Mouse (Mus musculus): ENCODE data around the gene A630095N17Rik. TPM values are rescaled to one million over a fixed set of nuclear protein-coding genes. Genes with fewer than 3 reads are reported as not detected.
A peak's percentile ranks its signal among the peaks of the same experiment; 100 is the strongest.

Gene A630095N17Rik
- polyA plus RNA-seq, 1 experiment = not detected

- no peaks in the 10 kb centered on the region for H3K27me3 ChIP-seq (ENCODE audit: control insufficient read depth, insufficient read depth, low read length)
- WGBS = 83% methylated on average over 4 of the region's 4 CpGs
- H3K27ac ChIP-seq (ENCODE audit: control insufficient read depth, insufficient read depth, low read length) = no peak overlapping the region
- H3K4me1 ChIP-seq (replicated peaks; ENCODE audit: control insufficient read depth, insufficient read depth, low read length) = peaks cover 9% of the 10 kb centered on the region
- no peak for TF ChIP-seq POLR2A (IDR thresholded peaks at IDR 0.05; ENCODE audit: control insufficient read depth, extremely low read depth, insufficient read depth, low read length, poor library complexity)
- peak; percentile 39; the same call in 1 of the 2 replicates for TF ChIP-seq CTCF (IDR thresholded peaks at IDR 0.05; ENCODE audit: borderline replicate concordance, control insufficient read depth, extremely low read depth, insufficient read depth, low read length, poor library complexity)
- no peak for DNase-seq
- peaks cover 17% of the 10 kb centered on the region for H3K36me3 ChIP-seq (ENCODE audit: control insufficient read depth, insufficient read depth, low read length)
- no peak overlapping the region for H3K4me3 ChIP-seq (ENCODE audit: control insufficient read depth, insufficient read depth, low read length)
Observed at GRCm38 (mm10) chr1:75182160-75182559, 49.7 kb downstream of the A630095N17Rik start.

DNA sequence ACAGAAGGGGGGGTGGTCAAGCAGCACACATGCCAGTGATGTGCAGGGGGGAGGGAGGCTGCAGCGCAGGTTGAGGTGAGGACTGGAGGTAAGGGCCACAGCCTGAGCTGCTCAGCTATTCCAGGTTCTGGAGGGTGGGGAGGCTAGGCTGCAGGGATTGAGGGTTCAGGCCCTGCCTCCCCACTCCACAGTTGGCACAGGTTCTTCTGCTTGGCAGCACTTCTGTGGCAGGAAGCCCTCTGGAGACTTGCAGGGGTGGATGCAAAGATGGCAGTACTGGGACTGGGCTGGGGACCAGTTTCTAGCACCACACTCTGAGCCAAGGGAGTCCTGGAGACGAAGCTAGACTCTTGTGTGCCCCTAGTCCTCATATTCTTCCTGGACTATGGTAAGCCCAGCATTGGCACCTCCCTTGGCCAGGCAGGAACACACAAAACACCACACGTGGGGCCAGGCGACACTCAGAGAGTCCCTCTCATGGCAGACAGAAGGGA, 50.5 kb downstream of the A630095N17Rik start:
- TF ChIP-seq CTCF (IDR thresholded peaks at IDR 0.05; ENCODE audit: borderline replicate concordance, control insufficient read depth, extremely low read depth, insufficient read depth, low read length, poor library complexity) = no peak
- no peak for TF ChIP-seq POLR2A (IDR thresholded peaks at IDR 0.05; ENCODE audit: control insufficient read depth, extremely low read depth, insufficient read depth, low read length, poor library complexity)
- 98% methylated on average over 4 of the region's 4 CpGs for WGBS
- Histone ChIP-seq H3K4me3 (ENCODE audit: control insufficient read depth, insufficient read depth, low read length) (no peak overlapping the region), H3K36me3 (ENCODE audit: control insufficient read depth, insufficient read depth, low read length) (peaks cover 11% of the 10 kb centered on the region), H3K27ac (ENCODE audit: control insufficient read depth, insufficient read depth, low read length) (no peak overlapping the region), H3K27me3 (ENCODE audit: control insufficient read depth, insufficient read depth, low read length) (no peaks in the 10 kb centered on the region), H3K4me1 (replicated peaks; ENCODE audit: control insufficient read depth, insufficient read depth, low read length) (peaks cover 9% of the 10 kb centered on the region)
- DNase-seq = no peak

DNA sequence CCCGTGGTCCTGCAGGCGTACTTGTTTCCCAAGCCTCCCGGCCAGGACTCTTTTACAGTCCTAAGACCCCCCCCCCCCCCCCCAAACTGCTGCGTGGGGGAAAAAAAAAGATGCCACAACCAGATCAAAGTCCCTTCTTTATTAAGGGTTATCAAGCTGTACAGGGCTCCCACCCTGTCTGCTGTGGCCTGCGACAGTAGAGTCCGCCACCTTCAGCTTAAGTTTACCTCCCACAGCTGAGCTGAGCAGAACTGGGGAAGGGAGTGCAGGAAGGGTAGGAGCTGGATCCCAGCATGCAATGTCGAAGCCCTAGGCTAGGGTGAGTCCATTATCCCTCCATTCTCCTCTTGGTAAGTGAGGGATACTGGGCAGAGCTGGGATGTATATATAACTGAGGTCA, 51.2 kb downstream of the A630095N17Rik start:
- no peak for DNase-seq
- 56% methylated on average over 7 of the region's 7 CpGs for WGBS
- no peak overlapping the region for H3K27ac ChIP-seq (ENCODE audit: control insufficient read depth, insufficient read depth, low read length)
- TF ChIP-seq POLR2A (IDR thresholded peaks at IDR 0.05; ENCODE audit: control insufficient read depth, extremely low read depth, insufficient read depth, low read length, poor library complexity) = no peak
- no peak for TF ChIP-seq CTCF (IDR thresholded peaks at IDR 0.05; ENCODE audit: borderline replicate concordance, control insufficient read depth, extremely low read depth, insufficient read depth, low read length, poor library complexity)
- peaks cover 9% of the 10 kb centered on the region for H3K4me1 ChIP-seq (replicated peaks; ENCODE audit: control insufficient read depth, insufficient read depth, low read length)
- H3K27me3 ChIP-seq (ENCODE audit: control insufficient read depth, insufficient read depth, low read length) = no peaks in the 10 kb centered on the region
- no peak overlapping the region for H3K4me3 ChIP-seq (ENCODE audit: control insufficient read depth, insufficient read depth, low read length)
- H3K36me3 ChIP-seq (ENCODE audit: control insufficient read depth, insufficient read depth, low read length) = peaks cover 8% of the 10 kb centered on the region; the same call in 1 of the 2 replicates

DNA sequence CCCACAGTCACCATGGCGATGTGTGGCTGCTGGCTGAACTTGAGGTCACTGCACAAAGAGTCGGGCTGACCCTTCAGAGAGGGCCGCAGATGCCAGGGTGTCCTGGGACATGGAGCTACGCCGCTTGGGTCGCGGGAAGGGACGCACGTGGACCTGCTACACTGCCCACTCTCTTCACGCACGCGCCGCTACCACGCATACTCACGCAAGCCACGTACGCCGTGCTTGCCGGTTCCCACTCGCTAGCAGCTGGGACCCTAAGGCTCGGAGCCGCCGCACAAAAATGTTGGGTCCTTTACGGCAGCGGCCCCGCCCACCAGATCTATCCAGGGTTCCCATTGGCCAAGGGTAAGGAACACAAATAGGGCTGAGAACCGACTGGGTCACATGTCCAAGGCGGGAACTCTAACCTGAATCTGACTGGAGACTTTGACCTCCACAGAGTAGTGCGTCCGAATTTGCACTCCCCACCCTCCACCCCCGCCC, 51.8 kb downstream of the A630095N17Rik start, which contains the start of gene Abcb6:
Gene Abcb6, minus strand, starts transcription at position 288 of the 486 bp plus-strand sequence.
- no peak for TF ChIP-seq POLR2A (IDR thresholded peaks at IDR 0.05; ENCODE audit: control insufficient read depth, extremely low read depth, insufficient read depth, low read length, poor library complexity)
- Histone ChIP-seq H3K4me1 (replicated peaks; ENCODE audit: control insufficient read depth, insufficient read depth, low read length) (peaks cover 9% of the 10 kb centered on the region), H3K27me3 (ENCODE audit: control insufficient read depth, insufficient read depth, low read length) (no peaks in the 10 kb centered on the region), H3K27ac (ENCODE audit: control insufficient read depth, insufficient read depth, low read length) (no peak within 1 kb of the TSS), H3K36me3 (ENCODE audit: control insufficient read depth, insufficient read depth, low read length) (peaks cover 5% of the 10 kb centered on the region; the same call in 1 of the 2 replicates), H3K4me3 (ENCODE audit: control insufficient read depth, insufficient read depth, low read length) (peak within 1 kb of the TSS; percentile 79)
- DNase-seq = peak; percentile 85
- WGBS = under 1% methylated on average over 31 of the region's 31 CpGs

- H3K4me3 ChIP-seq (ENCODE audit: control insufficient read depth, insufficient read depth, low read length) = peak overlapping the region; percentile 79
- peaks cover 5% of the 10 kb centered on the region; the same call in 1 of the 2 replicates for H3K36me3 ChIP-seq (ENCODE audit: control insufficient read depth, insufficient read depth, low read length)
- TF ChIP-seq POLR2A (IDR thresholded peaks at IDR 0.05; ENCODE audit: control insufficient read depth, extremely low read depth, insufficient read depth, low read length, poor library complexity) (no peak), CTCF (IDR thresholded peaks at IDR 0.05; ENCODE audit: borderline replicate concordance, control insufficient read depth, extremely low read depth, insufficient read depth, low read length, poor library complexity) (no peak)
- H3K27ac ChIP-seq (ENCODE audit: control insufficient read depth, insufficient read depth, low read length) = no peak overlapping the region
- H3K27me3 ChIP-seq (ENCODE audit: control insufficient read depth, insufficient read depth, low read length) = no peaks in the 10 kb centered on the region
- no peak for DNase-seq
- WGBS = 3% methylated on average over 23 of the region's 23 CpGs
- peaks cover 9% of the 10 kb centered on the region for H3K4me1 ChIP-seq (replicated peaks; ENCODE audit: control insufficient read depth, insufficient read depth, low read length)
Observed at GRCm38 (mm10) chr1:75179334-75180104, 52.4 kb downstream of the A630095N17Rik start.

Other genes with a start within 250 kb of the A630095N17Rik start
- gene Nhej1, start 106.9 kb downstream of the A630095N17Rik start, polyA plus RNA-seq (2012; rRNA removed) = 4.7 and 5.5 TPM in 2 replicates
- 1.9 and 2.3 TPM in 2 replicates for gene Slc23a3, start 98.2 kb downstream of the A630095N17Rik start, polyA plus RNA-seq (2012; rRNA removed)
- gene Cnppd1, start 89.4 kb downstream of the A630095N17Rik start, polyA plus RNA-seq (2012; rRNA removed) = 126 and 141 TPM in 2 replicates
- 167 and 179 TPM in 2 replicates for gene Retreg2, start 89.3 kb downstream of the A630095N17Rik start, polyA plus RNA-seq (2012; rRNA removed)
- 90.8 and 106 TPM in 2 replicates for gene Zfand2b, start 63.5 kb downstream of the A630095N17Rik start, polyA plus RNA-seq (2012; rRNA removed)
- gene Abcb6, start 51.7 kb downstream of the A630095N17Rik start, polyA plus RNA-seq (2012; rRNA removed) = 10.2 and 10.9 TPM in 2 replicates
- gene Ankzf1, start 40.0 kb downstream of the A630095N17Rik start, polyA plus RNA-seq (2012; rRNA removed) = 22.7 and 24.0 TPM in 2 replicates
- gene Atg9a, start 39.9 kb downstream of the A630095N17Rik start, polyA plus RNA-seq (2012; rRNA removed) = 79.1 and 81.6 TPM in 2 replicates
- 11.7 and 14.4 TPM in 2 replicates for gene Glb1l, start 21.3 kb downstream of the A630095N17Rik start, polyA plus RNA-seq (2012; rRNA removed)
- 340 and 342 TPM in 2 replicates for gene Stk16, start 21.3 kb downstream of the A630095N17Rik start, polyA plus RNA-seq (2012; rRNA removed)
- 139 and 162 TPM in 2 replicates for gene Tuba4a, start 12.2 kb downstream of the A630095N17Rik start, polyA plus RNA-seq (2012; rRNA removed)
- 19.9 and 22.3 TPM in 2 replicates for gene Dnajb2, start 4.3 kb upstream of the A630095N17Rik start, polyA plus RNA-seq (2012; rRNA removed)
- gene Ptprn, start 32.4 kb upstream of the A630095N17Rik start, polyA plus RNA-seq (2012; rRNA removed) = 2.6 and 3.0 TPM in 2 replicates
- gene Resp18, start 46.3 kb upstream of the A630095N17Rik start, polyA plus RNA-seq (2012; rRNA removed) = 5.6 and 9.0 TPM in 2 replicates
- gene Dnpep, start 85.9 kb upstream of the A630095N17Rik start, polyA plus RNA-seq (2012; rRNA removed) = 112 and 132 TPM in 2 replicates
- 6.8 and 31.6 TPM in 2 replicates for gene Des, start 128.2 kb upstream of the A630095N17Rik start, polyA plus RNA-seq (2012; rRNA removed)
- gene Speg, start 143.2 kb upstream of the A630095N17Rik start, polyA plus RNA-seq (2012; rRNA removed) = 11.0 and 12.1 TPM in 2 replicates
- gene Gmppa, start 203.8 kb upstream of the A630095N17Rik start, polyA plus RNA-seq (2012; rRNA removed) = 102 and 128 TPM in 2 replicates
- 0.05 TPM in 2 replicates for gene Asic4, start 218.3 kb upstream of the A630095N17Rik start, polyA plus RNA-seq (2012; rRNA removed)
- gene Chpf, start 247.2 kb upstream of the A630095N17Rik start, polyA plus RNA-seq (2012; rRNA removed) = 38.7 and 43.7 TPM in 2 replicates
- 3.0 and 3.5 TPM in 2 replicates for gene Tmem198, start 247.4 kb upstream of the A630095N17Rik start, polyA plus RNA-seq (2012; rRNA removed)